Mouse (Mus musculus) c-Kit-positive CD71-positive TER-119-positive erythroid progenitor cells, embryonic 14.5 days (primary cell): ENCODE measurements at regions not wholly inside any gene's neighbourhood (a gene's known extent, or its start where the extent isn't known, plus 50 kb on each side); places are given as distances from the start of the nearest gene placed in this dataset.

Experiments
- DNase-seq: peaks from one replicate; pipeline ENCODE4 v3.0.0-alpha.2; 2013; ENCODE audit warnings: low spot score

- no peak for DNase-seq
These were observed 504.4 kb upstream of the Smim15 start for GRCm38 (mm10) chr13:107539867-107540266.

GRCm38 (mm10) chr13:107539326-107539725, 504.9 kb upstream of the Smim15 start:
- no peak for DNase-seq

GRCm38 (mm10) chr13:107535213-107535612, 509.0 kb upstream of the Smim15 start:
- no peak for DNase-seq

- no peak for DNase-seq
These were observed 510.9 kb upstream of the Smim15 start for GRCm38 (mm10) chr13:107533323-107533722.

GRCm38 (mm10) chr13:107531528-107531927, 509.6 kb upstream of the Kif2a start:
- no peak for DNase-seq

GRCm38 (mm10) chr13:107531026-107531425, 509.1 kb upstream of the Kif2a start:
- DNase-seq = no peak

GRCm38 (mm10) chr13:107530392-107530791, 508.5 kb upstream of the Kif2a start:
- DNase-seq = no peak

- DNase-seq = no peak
These were observed 507.0 kb upstream of the Kif2a start for GRCm38 (mm10) chr13:107528724-107529456.

GRCm38 (mm10) chr13:107522942-107523341, 501.0 kb upstream of the Kif2a start:
- DNase-seq = no peak

- no peak for DNase-seq
These were observed 492.3 kb upstream of the Kif2a start for GRCm38 (mm10) chr13:107514236-107514635.

GRCm38 (mm10) chr13:107513274-107514146, 491.6 kb upstream of the Kif2a start:
- no peak for DNase-seq

- no peak for DNase-seq
These were observed 485.4 kb upstream of the Kif2a start for GRCm38 (mm10) chr13:107507336-107507735.

GRCm38 (mm10) chr13:107506832-107507231, 484.9 kb upstream of the Kif2a start:
- DNase-seq = no peak

GRCm38 (mm10) chr13:107505318-107505717, 483.4 kb upstream of the Kif2a start:
- DNase-seq = no peak

GRCm38 (mm10) chr13:107502261-107502660, 480.3 kb upstream of the Kif2a start:
- DNase-seq = no peak

GRCm38 (mm10) chr13:107500776-107501489, 479.0 kb upstream of the Kif2a start:
- DNase-seq = no peak

GRCm38 (mm10) chr13:107499296-107499695, 477.4 kb upstream of the Kif2a start:
- no peak for DNase-seq

GRCm38 (mm10) chr13:107495161-107495732, 473.3 kb upstream of the Kif2a start:
- no peak for DNase-seq

GRCm38 (mm10) chr13:107493765-107494164, 471.8 kb upstream of the Kif2a start:
- DNase-seq = no peak

- DNase-seq = no peak
These were observed 470.5 kb upstream of the Kif2a start for GRCm38 (mm10) chr13:107492448-107492847.

GRCm38 (mm10) chr13:107491423-107491822, 469.5 kb upstream of the Kif2a start:
- DNase-seq = no peak

- no peak for DNase-seq
These were observed 463.6 kb upstream of the Kif2a start for GRCm38 (mm10) chr13:107485400-107486017.
